Mouse (Mus musculus) liver, embryonic 12.5 days (tissue): ENCODE data around the gene Sh2d3c. TPM values are rescaled to one million over a fixed set of nuclear protein-coding genes. Genes with fewer than 3 reads are reported as not detected.
A peak's percentile ranks its signal among the peaks of the same experiment; 100 is the strongest.

Source experiments
- ATAC-seq: fragments of 200-750 bp; cut with Nextera tagmentation; 2 replicates; pipeline ENCODE4 v1.8.0; 2017; ENCODE audit warnings: moderate number of reproducible peaks, mild to moderate bottlenecking, moderate library complexity
- H3K27ac ChIP-seq: fragments of 300-500 bp; sonication (generic); 2 replicates; pipeline ENCODE4 v1.5.1; 2016; ENCODE audit warnings: mild to moderate bottlenecking
- H3K27me3 ChIP-seq: fragments of 300-500 bp; sonication (generic); replicated peaks from 2 replicates; pipeline ENCODE4 v1.6.1; 2016; ENCODE audit warnings: mild to moderate bottlenecking, moderate library complexity
- H3K36me3 ChIP-seq: fragments of 300-500 bp; sonication (generic); 2 replicates; pipeline ENCODE4 v1.6.1; 2016; ENCODE audit warnings: mild to moderate bottlenecking, moderate library complexity
- H3K4me1 ChIP-seq: fragments of 300-500 bp; sonication (generic); 2 replicates; pipeline ENCODE4 v1.6.1; 2016
- H3K4me2 ChIP-seq: fragments of 300-500 bp; sonication (generic); 2 replicates; pipeline ENCODE4 v1.6.1; 2016; ENCODE audit warnings: mild to moderate bottlenecking, moderate library complexity
- H3K4me3 ChIP-seq: fragments of 300-500 bp; sonication (generic); 2 replicates; pipeline ENCODE4 v1.5.1; 2016; ENCODE audit warnings: mild to moderate bottlenecking, moderate library complexity
- H3K9ac ChIP-seq: fragments of 300-500 bp; sonication (generic); 2 replicates; pipeline ENCODE4 v1.6.1; 2016; ENCODE audit warnings: mild to moderate bottlenecking, moderate library complexity
- H3K9me3 ChIP-seq: fragments of 300-500 bp; sonication (generic); replicated peaks from 2 replicates; pipeline ENCODE4 v1.6.1; 2016; ENCODE audit warnings: mild to moderate bottlenecking, moderate library complexity
- WGBS: fragments of 180-500 bp; shearing (Covaris S2); methylation state at CpG from one replicate; pipeline ENCODE4 v1.1.7; 2016; ENCODE audit not compliant: insufficient replicate concordance; 5-methylcytosine and 5-hydroxymethylcytosine counted together
- polyA plus RNA-seq: library from polyadenylated mRNA; unstranded; fragments of >200 nt; fragmentation: Nextera tagmentation; extraction: Ambion mirVana; gene quantifications from 2 replicates; pipeline ENCODE4 v1.2.1, GENCODE M21; 2016

Sh2d3c gene
- polyA plus RNA-seq, 1 experiment from 2014 or later, result 10.1 TPM

GRCm38 (mm10) chr2:32703046-32703445 is 17.8 kb upstream of the Sh2d3c start:
- no peak overlapping the region for H3K9ac ChIP-seq
- H3K36me3 ChIP-seq, result peaks cover 63% of the 10 kb centered on the region
- 84% methylated on average over 8 of the region's 8 CpGs for WGBS
- no peak for ATAC-seq
- H3K27ac ChIP-seq, result peak overlapping the region; percentile 76; the same call in 1 of the 2 replicates
- peaks cover 10% of the 10 kb centered on the region for H3K4me1 ChIP-seq
- no peaks in the 10 kb centered on the region for H3K27me3 ChIP-seq
- H3K4me3 ChIP-seq, result no peak overlapping the region
- no peaks in the 10 kb centered on the region for H3K9me3 ChIP-seq
- H3K4me2 ChIP-seq, result peak overlapping the region; percentile 26; the same call in 1 of the 2 replicates

GRCm38 (mm10) chr2:32704021-32704421 is 16.8 kb upstream of the Sh2d3c start, which contains the start of gene Fpgs:
Gene Fpgs (minus strand): TSS chr2:32704145.
- H3K27me3 ChIP-seq, result no peaks in the 10 kb centered on the region
- peak within 1 kb of the TSS; percentile 76 for H3K27ac ChIP-seq
- H3K9ac ChIP-seq, result no peak within 1 kb of the TSS
- peaks cover 73% of the 10 kb centered on the region for H3K36me3 ChIP-seq
- H3K4me3 ChIP-seq, result no peak within 1 kb of the TSS
- 69% methylated on average over 2 of the region's 2 CpGs for WGBS
- peaks cover 10% of the 10 kb centered on the region for H3K4me1 ChIP-seq
- peak; percentile 50 for ATAC-seq
- H3K9me3 ChIP-seq, result no peaks in the 10 kb centered on the region
- peak within 1 kb of the TSS; percentile 26; the same call in 1 of the 2 replicates for H3K4me2 ChIP-seq

- Histone ChIP-seq H3K27me3 (no peaks in the 10 kb centered on the region), H3K9me3 (no peaks in the 10 kb centered on the region), H3K27ac (peak overlapping the region; percentile 59), H3K4me2 (no peak overlapping the region), H3K4me3 (no peak overlapping the region), H3K9ac (no peak overlapping the region), H3K36me3 (peaks cover 83% of the 10 kb centered on the region), H3K4me1 (peaks cover 16% of the 10 kb centered on the region)
- WGBS, result 90% methylated on average over 7 of the region's 7 CpGs
- ATAC-seq, result no peak
Observed at GRCm38 (mm10) chr2:32705018-32705417, 15.8 kb upstream of the Sh2d3c start.

GRCm38 (mm10) chr2:32706971-32707370 is 13.9 kb upstream of the Sh2d3c start:
- WGBS, result 89% methylated on average over 6 of the region's 6 CpGs
- Histone ChIP-seq H3K27ac (no peak overlapping the region), H3K36me3 (peaks cover 98% of the 10 kb centered on the region), H3K9ac (no peak overlapping the region), H3K27me3 (no peaks in the 10 kb centered on the region), H3K4me2 (no peak overlapping the region), H3K9me3 (no peaks in the 10 kb centered on the region), H3K4me1 (peaks cover 30% of the 10 kb centered on the region), H3K4me3 (no peak overlapping the region)
- no peak for ATAC-seq

- no peaks in the 10 kb centered on the region for H3K9me3 ChIP-seq
- WGBS, result 34% methylated on average over 3 of the region's 3 CpGs
- H3K27me3 ChIP-seq, result no peaks in the 10 kb centered on the region
- H3K36me3 ChIP-seq, result peaks cover 81% of the 10 kb centered on the region
- no peak overlapping the region for H3K27ac ChIP-seq
- peaks cover 31% of the 10 kb centered on the region for H3K4me1 ChIP-seq
- H3K4me3 ChIP-seq, result no peak overlapping the region
- ATAC-seq, result no peak
- no peak overlapping the region for H3K9ac ChIP-seq
- no peak overlapping the region for H3K4me2 ChIP-seq
Observed at GRCm38 (mm10) chr2:32708643-32709042, 12.2 kb upstream of the Sh2d3c start.

- Histone ChIP-seq H3K36me3 (peaks cover 71% of the 10 kb centered on the region), H3K27me3 (no peaks in the 10 kb centered on the region), H3K9me3 (no peaks in the 10 kb centered on the region), H3K9ac (no peak overlapping the region), H3K4me3 (no peak overlapping the region), H3K27ac (no peak overlapping the region), H3K4me1 (peaks cover 40% of the 10 kb centered on the region), H3K4me2 (no peak overlapping the region)
- 89% methylated on average over 20 of the region's 20 CpGs for whole genome bisulfite sequencing
- ATAC-seq, result no peak
Observed at GRCm38 (mm10) chr2:32709521-32710137, 11.2 kb upstream of the Sh2d3c start.

DNA sequence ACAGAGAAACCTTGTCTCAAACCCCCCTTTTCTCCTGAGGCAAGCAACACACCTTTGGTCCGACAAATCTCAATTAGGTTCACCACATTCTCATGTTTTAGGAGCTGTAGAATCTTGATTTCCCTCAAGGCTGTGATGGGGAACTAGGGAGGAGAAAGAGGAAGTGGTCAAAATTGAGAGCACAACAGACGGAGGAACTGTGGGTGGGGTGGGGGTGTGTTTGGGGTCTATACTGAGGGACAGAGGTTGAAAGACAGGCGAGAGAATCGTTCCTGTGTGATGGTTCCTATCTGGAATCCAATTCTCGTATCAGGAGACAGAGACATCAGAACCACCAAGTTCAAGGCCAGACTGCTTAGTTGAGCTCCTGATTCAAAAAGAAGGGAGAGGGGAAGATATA is 10.4 kb upstream of the Sh2d3c start:
- Histone ChIP-seq H3K36me3 (peaks cover 63% of the 10 kb centered on the region), H3K9me3 (no peaks in the 10 kb centered on the region), H3K4me1 (peaks cover 44% of the 10 kb centered on the region), H3K9ac (no peak overlapping the region), H3K27me3 (no peaks in the 10 kb centered on the region), H3K4me3 (no peak overlapping the region), H3K27ac (no peak overlapping the region), H3K4me2 (peak overlapping the region; percentile 83; the same call in 1 of the 2 replicates)
- ATAC-seq, result no peak
- WGBS, result 41% methylated on average over 5 of the region's 5 CpGs

DNA sequence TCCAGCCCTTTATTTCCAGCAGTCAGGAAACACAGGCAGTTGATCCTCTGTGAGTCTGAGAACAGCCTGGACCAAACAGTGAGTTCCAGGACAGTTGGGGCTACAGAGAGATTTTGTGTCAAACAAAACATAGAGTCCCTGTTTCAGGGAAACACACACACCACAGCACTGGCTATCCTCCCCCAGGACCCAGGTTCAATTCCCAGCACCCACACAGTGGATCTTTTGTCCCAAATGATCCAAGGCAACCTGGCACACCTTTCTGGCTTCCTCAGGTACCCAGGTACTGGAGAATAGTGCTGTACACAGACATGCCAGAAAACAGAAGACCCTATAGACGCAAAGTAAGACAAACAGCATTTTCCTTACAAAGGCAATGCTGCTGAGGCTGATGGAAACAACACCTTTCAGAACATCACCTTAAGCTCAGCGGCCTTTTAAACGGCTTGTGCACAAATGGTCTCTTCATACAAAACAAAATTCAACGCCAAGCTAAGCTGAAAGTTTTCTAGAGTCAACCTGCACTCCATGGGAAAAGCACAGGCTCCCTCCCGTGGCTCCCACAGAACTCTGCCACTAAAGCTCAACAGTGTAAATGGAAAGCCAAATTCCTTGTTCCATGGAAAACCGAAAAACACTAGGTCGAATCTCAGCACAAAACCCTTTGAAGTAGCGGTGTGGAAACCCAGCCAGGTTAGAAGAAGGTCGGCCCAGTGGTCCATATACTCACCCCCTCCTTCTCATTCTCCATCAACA is 9.4 kb upstream of the Sh2d3c start:
- H3K4me2 ChIP-seq, result peak overlapping the region; percentile 83
- peak overlapping the region; percentile 93 for H3K4me3 ChIP-seq
- H3K27me3 ChIP-seq, result no peaks in the 10 kb centered on the region
- H3K9ac ChIP-seq, result peak overlapping the region; percentile 90
- 13% methylated on average over 9 of the region's 9 CpGs for WGBS
- ATAC-seq, result no peak
- peaks cover 52% of the 10 kb centered on the region for H3K36me3 ChIP-seq
- peak overlapping the region; percentile 93 for H3K27ac ChIP-seq
- no peaks in the 10 kb centered on the region for H3K9me3 ChIP-seq
- peaks cover 45% of the 10 kb centered on the region for H3K4me1 ChIP-seq

DNA sequence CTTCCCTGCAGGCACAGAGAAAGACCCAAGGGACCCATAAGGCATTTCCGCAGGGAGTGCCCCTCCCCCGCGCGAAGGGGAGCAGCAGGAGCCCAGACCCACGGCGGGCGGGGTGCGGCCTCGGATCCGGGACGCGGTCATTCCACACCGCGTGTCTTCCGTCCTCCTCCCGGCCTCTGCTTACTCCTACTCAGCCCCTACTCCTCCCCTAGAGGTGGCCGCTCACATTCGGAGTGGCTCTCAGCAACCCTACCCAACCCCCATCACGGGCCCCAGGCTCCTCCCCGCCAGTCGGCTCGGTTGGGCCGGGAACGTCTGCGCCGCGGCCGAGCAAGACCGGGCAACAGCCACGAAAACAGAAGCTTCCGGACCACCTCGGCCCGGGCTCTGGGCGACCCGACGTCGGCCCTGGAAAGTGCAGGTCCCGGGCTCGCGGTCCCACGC is 8.7 kb upstream of the Sh2d3c start:
- under 1% methylated on average over 41 of the region's 41 CpGs for WGBS
- Histone ChIP-seq H3K9ac (peak overlapping the region; percentile 90), H3K4me2 (peak overlapping the region; percentile 83), H3K4me1 (peaks cover 45% of the 10 kb centered on the region), H3K4me3 (peak overlapping the region; percentile 93), H3K27ac (peak overlapping the region; percentile 93), H3K27me3 (no peaks in the 10 kb centered on the region), H3K9me3 (no peaks in the 10 kb centered on the region), H3K36me3 (peaks cover 46% of the 10 kb centered on the region)
- peak; percentile 76 for ATAC-seq

DNA sequence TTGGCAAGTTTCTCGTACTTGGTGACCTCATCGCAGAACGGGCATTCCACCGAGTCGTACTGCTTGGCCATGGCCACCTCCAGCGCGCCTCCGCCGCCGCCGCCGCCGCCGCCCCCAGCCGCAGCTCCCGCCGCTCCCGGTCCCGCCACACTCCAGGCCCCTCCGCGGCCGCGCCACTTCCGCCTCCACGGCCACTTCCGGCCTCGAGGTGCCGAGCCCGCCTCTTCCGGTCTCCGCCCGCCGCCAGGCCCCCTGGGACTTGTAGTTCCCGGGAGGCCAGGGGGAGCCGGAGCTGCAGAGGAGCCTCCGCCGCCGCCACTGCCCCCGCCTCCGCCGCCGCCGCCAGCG is 8.3 kb upstream of the Sh2d3c start:
- Histone ChIP-seq H3K9ac (peak overlapping the region; percentile 90), H3K4me2 (peak overlapping the region; percentile 83), H3K27ac (peak overlapping the region; percentile 93), H3K9me3 (no peaks in the 10 kb centered on the region), H3K27me3 (no peaks in the 10 kb centered on the region), H3K36me3 (peaks cover 42% of the 10 kb centered on the region), H3K4me3 (peak overlapping the region; percentile 93), H3K4me1 (peaks cover 45% of the 10 kb centered on the region)
- ATAC-seq, result peak; percentile 88
- under 1% methylated on average over 26 of the region's 44 CpGs for WGBS

GRCm38 (mm10) chr2:32712934-32713817 is 7.7 kb upstream of the Sh2d3c start, which contains the start of gene Cdk9:
Gene Cdk9 (minus strand): TSS chr2:32713076.
- H3K9ac ChIP-seq, result peak within 1 kb of the TSS; percentile 90
- peak within 1 kb of the TSS; percentile 93 for H3K4me3 ChIP-seq
- peak within 1 kb of the TSS; percentile 93 for H3K27ac ChIP-seq
- WGBS, result 1% methylated on average over 36 of the region's 79 CpGs
- no peaks in the 10 kb centered on the region for H3K27me3 ChIP-seq
- peak; percentile 82 for ATAC-seq
- H3K36me3 ChIP-seq, result peaks cover 36% of the 10 kb centered on the region
- H3K4me2 ChIP-seq, result peak within 1 kb of the TSS; percentile 83
- H3K4me1 ChIP-seq, result peaks cover 45% of the 10 kb centered on the region
- no peaks in the 10 kb centered on the region for H3K9me3 ChIP-seq
